Comparison of ENCODE assay signal across 9 mouse cellular contexts in the genomic region with DNA sequence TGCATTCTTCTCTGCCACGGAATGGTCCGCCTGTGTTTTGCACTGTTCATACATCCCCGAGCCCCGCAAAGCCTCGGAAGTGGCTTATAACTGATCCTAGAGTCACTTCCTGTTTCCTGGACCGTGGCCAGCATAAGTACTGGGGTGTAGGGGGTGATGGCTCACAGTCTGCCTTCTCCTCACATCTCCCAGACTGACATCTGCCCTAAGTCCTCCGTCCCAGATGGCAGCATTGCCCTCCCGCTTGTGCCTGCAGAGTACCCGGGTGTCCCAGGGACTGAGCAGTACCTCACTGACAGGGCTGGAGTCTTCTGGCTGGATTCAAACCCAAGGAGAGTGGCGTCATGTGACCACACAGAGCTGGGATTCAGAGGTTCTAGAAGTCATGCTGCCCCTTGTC. TPM values are rescaled to one million over a fixed set of nuclear protein-coding genes. Genes with fewer than 3 reads are reported as not detected.
DNase-seq lines count a peak whose midpoint lies in the region; ATAC-seq and TF ChIP-seq lines count a peak whose summit lies in the region.
"Had no signal": no experiment of that assay in that cellular context is flagged by ENCODE, and none has a peak within 500 bp of the region (broad histone marks: within the 10 kb centered on the region; RNA-seq: fewer than 3 reads in every experiment).

No protein-coding gene starts in this region.

- peak; percentile 20 for DNase-seq in lung, postnatal 0 days (ENCODE audit: low spot score)
- DNase-seq in lung, postnatal 14 days: no peak
- DNase-seq in splenic B cell, adult 2 months (ENCODE audit: low read depth, low spot score): peak; percentile 40
- no peak for DNase-seq in layer of hippocampus, adult 8-10 months (ENCODE audit: low spot score in 2 of 2)

- TF ChIP-seq EP300 in lung, postnatal 0 days (IDR thresholded peaks at IDR 0.05): no peak

- WGBS in lung, postnatal 0 days: 34% methylated on average over 10 of the region's 10 CpGs
- whole genome bisulfite sequencing in limb, embryonic 12.5 days: 45% methylated on average over 10 of the region's 10 CpGs

- H3K4me2 ChIP-seq in lung, postnatal 0 days (replicated peaks; ENCODE audit: low read depth, low read length): peak overlapping the region; percentile 11; the same call in 1 of the 2 replicates
- H3K4me2 ChIP-seq in limb, embryonic 12.5 days: peak overlapping the region; percentile 20; the same call in 1 of the 2 replicates

- no peaks in the 10 kb centered on the region for H3K36me3 ChIP-seq in lung, postnatal 0 days (ENCODE audit: insufficient read depth, low read length)
- no peaks in the 10 kb centered on the region for H3K36me3 ChIP-seq in limb, embryonic 12.5 days
- H3K36me3 ChIP-seq in splenic B cell, adult 2 months (ENCODE audit: control insufficient read depth, insufficient read depth, low read length, poor library complexity, severe bottlenecking): no peaks in the 10 kb centered on the region

- no peak for TF ChIP-seq CTCF in lung, postnatal 0 days (IDR thresholded peaks at IDR 0.05)
- no peak for TF ChIP-seq CTCF in bone marrow macrophage, adult 2 months (IDR thresholded peaks at IDR 0.05; ENCODE audit: low read depth, low read length)

- H3K4me3 ChIP-seq in lung, postnatal 0 days (ENCODE audit: low read depth, low read length): no peak overlapping the region
- H3K4me3 ChIP-seq in bone marrow macrophage, adult 2 months (ENCODE audit: insufficient read depth, low read length): peak overlapping the region; percentile 2; the same call in 1 of the 2 replicates
- H3K4me3 ChIP-seq in limb, embryonic 12.5 days (replicated peaks): no peak overlapping the region

- no peak overlapping the region for H3K27ac ChIP-seq in lung, postnatal 0 days (ENCODE audit: low read length)
- H3K27ac ChIP-seq in bone marrow macrophage, adult 2 months (ENCODE audit: insufficient read depth, low read depth, low read length): no peak overlapping the region
- H3K27ac ChIP-seq in limb, embryonic 12.5 days: no peak overlapping the region

- no peaks in the 10 kb centered on the region for H3K27me3 ChIP-seq in lung, postnatal 0 days (replicated peaks; ENCODE audit: insufficient read depth, low read length)
- peaks cover 6% of the 10 kb centered on the region for H3K27me3 ChIP-seq in limb, embryonic 12.5 days
- H3K27me3 ChIP-seq in splenic B cell, adult 2 months (ENCODE audit: control insufficient read depth, insufficient read depth, low read length, poor library complexity, severe bottlenecking): no peaks in the 10 kb centered on the region

- no peaks in the 10 kb centered on the region for H3K4me1 ChIP-seq in lung, postnatal 0 days (ENCODE audit: insufficient read depth, low read depth, low read length)
- peaks cover 6% of the 10 kb centered on the region; the same call in 1 of the 2 replicates for H3K4me1 ChIP-seq in bone marrow macrophage, adult 2 months (ENCODE audit: control insufficient read depth, insufficient read depth, low read length)
- H3K4me1 ChIP-seq in limb, embryonic 12.5 days (replicated peaks): peaks cover 5% of the 10 kb centered on the region; the same call in 1 of the 2 replicates

- H3K9me3 ChIP-seq in lung, postnatal 0 days (ENCODE audit: low read length): no peaks in the 10 kb centered on the region
- no peaks in the 10 kb centered on the region for H3K9me3 ChIP-seq in limb, embryonic 12.5 days

- ATAC-seq in lung, postnatal 0 days: peak; percentile 4; the same call in 1 of the 2 replicates
- ATAC-seq in limb, embryonic 12.5 days (ENCODE audit: insufficient number of reproducible peaks, insufficient read depth, low FRiP score, low TSS enrichment, low read depth): no peak
- no peak for ATAC-seq in cerebellum, adult (ENCODE audit: insufficient number of reproducible peaks, low FRiP score, low TSS enrichment)

- no peak overlapping the region for H3K9ac ChIP-seq in lung, postnatal 0 days (replicated peaks; ENCODE audit: low read depth)
- H3K9ac ChIP-seq in limb, embryonic 12.5 days (replicated peaks): 0 out of 2 replicates have a peak overlapping the region, but pooled peaks have one; percentile 8

- TF ChIP-seq POLR2A in bone marrow macrophage, adult 2 months (IDR thresholded peaks at IDR 0.05; ENCODE audit: borderline replicate concordance, low read depth, low read length): no peak

RNA-seq across cellular contexts. Expression of a gene that starts 0.4 kb away (rescaled TPM):
- 0.24 TPM in 1 of 2 replicates, not detected in the other for polyA plus RNA-seq in lung, postnatal 0 days (2015; fragmentation: Nextera tagmentation; extraction: Ambion mirVana)
- polyA plus RNA-seq in bone marrow macrophage, adult 2 months (2012; ENCODE audit: insufficient read depth, insufficient read length, missing spikeins): 0.80 TPM in 1 of 2 replicates, not detected in the other
- polyA plus RNA-seq in limb, embryonic 12.5 days (2016; fragmentation: Nextera tagmentation; extraction: Ambion mirVana): not detected in 2 replicates
- total RNA-seq in layer of hippocampus, adult 8-10 months (2022): 1 to 10 TPM in 3 of 4 experiments, under 1 TPM in 1; 0.51 to 2.3 (median 1.8) TPM
- total RNA-seq: adrenal gland, adult 18-20 months had no signal

RNA-seq across cellular contexts. Expression of a gene that starts 6.4 kb away (rescaled TPM):
- 342 and 355 TPM in 2 replicates for polyA plus RNA-seq in lung, postnatal 0 days (2015; fragmentation: Nextera tagmentation; extraction: Ambion mirVana)
- polyA plus RNA-seq in bone marrow macrophage, adult 2 months (2012; ENCODE audit: insufficient read depth, insufficient read length, missing spikeins): 221 and 248 TPM in 2 replicates
- 362 and 363 TPM in 2 replicates for polyA plus RNA-seq in limb, embryonic 12.5 days (2016; fragmentation: Nextera tagmentation; extraction: Ambion mirVana)
- 100 to 1,000 TPM; 287 to 341 (median 310) TPM for total RNA-seq in layer of hippocampus, adult 8-10 months (2022)

RNA-seq across cellular contexts. Expression of a gene that starts 30.6 kb away (rescaled TPM):
- polyA plus RNA-seq in lung, postnatal 0 days (2015; fragmentation: Nextera tagmentation; extraction: Ambion mirVana): not detected in 2 replicates
- not detected in 2 replicates for polyA plus RNA-seq in bone marrow macrophage, adult 2 months (2012; ENCODE audit: insufficient read depth, insufficient read length, missing spikeins)
- not detected in 2 replicates for polyA plus RNA-seq in limb, embryonic 12.5 days (2016; fragmentation: Nextera tagmentation; extraction: Ambion mirVana)
- total RNA-seq in layer of hippocampus, adult 8-10 months (2022): under 1 TPM in 1 of 4 experiments, not detected in 3; 0.08 TPM
- total RNA-seq: adrenal gland, adult 18-20 months had no signal

RNA-seq across cellular contexts. Expression of a gene that starts 42.6 kb away (rescaled TPM):
- not detected in 2 replicates for polyA plus RNA-seq in lung, postnatal 0 days (2015; fragmentation: Nextera tagmentation; extraction: Ambion mirVana)
- polyA plus RNA-seq in bone marrow macrophage, adult 2 months (2012; ENCODE audit: insufficient read depth, insufficient read length, missing spikeins): not detected in 2 replicates
- polyA plus RNA-seq in limb, embryonic 12.5 days (2016; fragmentation: Nextera tagmentation; extraction: Ambion mirVana): not detected in 2 replicates
- not detected for total RNA-seq in layer of hippocampus, adult 8-10 months (2022)
- total RNA-seq: adrenal gland, adult 18-20 months had no signal
- polyA plus RNA-seq: embryonic facial prominence, embryonic 14.5 days had no signal

RNA-seq across cellular contexts. Expression of a gene that starts 54.0 kb away (rescaled TPM):
- polyA plus RNA-seq in lung, postnatal 0 days (2015; fragmentation: Nextera tagmentation; extraction: Ambion mirVana): not detected in 2 replicates
- polyA plus RNA-seq in bone marrow macrophage, adult 2 months (2012; ENCODE audit: insufficient read depth, insufficient read length, missing spikeins): not detected in 2 replicates
- not detected in 2 replicates for polyA plus RNA-seq in limb, embryonic 12.5 days (2016; fragmentation: Nextera tagmentation; extraction: Ambion mirVana)
- total RNA-seq in layer of hippocampus, adult 8-10 months (2022): not detected
- total RNA-seq: adrenal gland, adult 18-20 months had no signal
- polyA plus RNA-seq: embryonic facial prominence, embryonic 14.5 days had no signal

Comparison
In these comparisons a context has a peak if more than half of its experiments do, and no peak if none do; other contexts are left out.
1. DNase-seq: peak in lung, postnatal 0 days (single experiment) and splenic B cell, adult 2 months (single experiment); none in lung, postnatal 14 days (single experiment) and layer of hippocampus, adult 8-10 months (0 of 2).